Mouse (Mus musculus): Measurements from ENCODE around the gene Zfp687.

The Zfp687 gene

DNA sequence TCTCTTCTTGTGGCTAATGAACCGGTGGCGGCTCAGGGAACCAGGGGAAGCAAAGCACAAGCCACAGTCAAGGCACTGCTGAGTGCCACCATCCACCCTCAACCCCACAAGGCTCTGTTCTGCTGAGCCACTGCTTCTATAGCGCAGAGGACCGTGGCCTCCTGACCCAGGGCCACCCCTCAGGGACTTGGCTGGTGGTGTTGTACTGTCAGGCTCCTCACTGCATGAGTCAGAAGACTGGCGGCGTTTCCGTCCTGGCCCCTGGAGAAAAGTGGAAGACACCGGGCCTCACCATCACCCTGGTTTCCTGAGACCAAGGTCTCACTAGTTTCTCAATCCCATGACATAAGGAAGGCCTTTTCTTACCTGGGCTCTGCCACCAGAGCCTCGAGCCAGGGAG, 7.5 kb downstream of the Zfp687 start:
- no peaks in the 10 kb centered on the region for H3K27me3 ChIP-seq (ENCODE audit: control insufficient read depth, insufficient read depth, low read length, poor library complexity, severe bottlenecking)
- peaks cover 16% of the 10 kb centered on the region for H3K36me3 ChIP-seq (ENCODE audit: control insufficient read depth, insufficient read depth, low read length, poor library complexity, severe bottlenecking)
- DNase-seq (ENCODE audit: low read depth, low spot score) = no peak

DNA sequence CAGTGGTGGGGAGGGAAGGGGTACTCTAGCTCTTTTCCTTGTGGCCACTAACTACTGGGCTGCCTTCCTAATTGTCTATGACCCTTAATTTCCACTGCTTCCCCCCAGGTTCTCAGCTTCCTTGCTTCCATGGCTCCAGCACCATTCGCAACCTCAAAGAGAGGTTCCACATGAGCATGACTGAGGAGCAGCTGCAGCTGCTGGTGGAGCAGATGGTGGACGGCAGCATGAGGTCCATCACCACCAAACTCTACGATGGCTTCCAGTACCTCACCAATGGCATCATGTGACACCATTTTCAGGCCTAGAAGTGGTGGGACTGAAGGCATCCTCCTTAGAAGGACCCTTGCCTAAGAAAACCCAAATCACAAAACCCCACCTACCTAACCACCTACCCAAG, 9.6 kb downstream of the Zfp687 start:
- no peak for DNase-seq (ENCODE audit: low read depth, low spot score)
- Histone ChIP-seq H3K36me3 (ENCODE audit: control insufficient read depth, insufficient read depth, low read length, poor library complexity, severe bottlenecking) (peaks cover 22% of the 10 kb centered on the region), H3K27me3 (ENCODE audit: control insufficient read depth, insufficient read depth, low read length, poor library complexity, severe bottlenecking) (no peaks in the 10 kb centered on the region)

DNA sequence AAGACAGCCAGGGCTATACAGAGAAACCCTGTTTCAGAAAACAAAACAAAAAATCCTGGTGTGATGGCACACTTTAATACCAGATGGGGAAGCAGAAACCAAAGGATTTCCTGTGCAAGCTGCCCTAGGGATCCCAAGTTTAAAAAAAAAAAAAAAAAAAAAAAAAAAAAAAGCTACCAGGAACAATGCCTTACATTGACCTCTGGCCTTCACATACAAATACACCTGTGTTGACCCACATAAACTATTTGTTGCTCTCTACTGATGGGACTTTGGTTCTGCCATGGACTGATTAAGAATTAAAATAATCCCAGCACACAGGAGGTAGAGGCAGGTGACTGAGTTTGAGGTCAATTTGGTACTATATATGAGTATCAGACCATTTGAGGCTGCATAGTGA, 12.0 kb downstream of the Zfp687 start:
- DNase-seq (ENCODE audit: low read depth, low spot score) = no peak
- H3K27me3 ChIP-seq (ENCODE audit: control insufficient read depth, insufficient read depth, low read length, poor library complexity, severe bottlenecking) = no peaks in the 10 kb centered on the region
- H3K36me3 ChIP-seq (ENCODE audit: control insufficient read depth, insufficient read depth, low read length, poor library complexity, severe bottlenecking) = peaks cover 28% of the 10 kb centered on the region

DNA sequence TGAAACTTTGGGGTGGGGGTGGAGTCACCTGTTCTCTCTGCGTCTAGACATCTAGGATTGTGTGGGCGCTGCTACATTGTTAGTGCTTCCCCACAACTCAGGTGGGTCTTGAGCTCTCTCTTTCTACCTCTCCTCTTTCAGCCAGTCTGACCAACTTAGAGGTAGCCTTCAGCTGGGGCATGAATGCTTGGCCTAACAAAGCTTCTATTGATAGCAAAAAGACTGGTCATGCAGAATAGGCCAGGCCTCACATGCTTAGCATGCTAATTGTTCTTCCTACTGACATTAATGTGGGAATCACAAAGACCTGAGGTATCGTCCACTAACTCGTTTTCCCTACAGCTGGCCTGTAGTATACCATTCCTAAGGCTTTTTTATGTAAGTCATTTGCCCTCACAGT, 12.7 kb downstream of the Zfp687 start:
- no peak for DNase-seq (ENCODE audit: low read depth, low spot score)
- peaks cover 26% of the 10 kb centered on the region for H3K36me3 ChIP-seq (ENCODE audit: control insufficient read depth, insufficient read depth, low read length, poor library complexity, severe bottlenecking)

DNA sequence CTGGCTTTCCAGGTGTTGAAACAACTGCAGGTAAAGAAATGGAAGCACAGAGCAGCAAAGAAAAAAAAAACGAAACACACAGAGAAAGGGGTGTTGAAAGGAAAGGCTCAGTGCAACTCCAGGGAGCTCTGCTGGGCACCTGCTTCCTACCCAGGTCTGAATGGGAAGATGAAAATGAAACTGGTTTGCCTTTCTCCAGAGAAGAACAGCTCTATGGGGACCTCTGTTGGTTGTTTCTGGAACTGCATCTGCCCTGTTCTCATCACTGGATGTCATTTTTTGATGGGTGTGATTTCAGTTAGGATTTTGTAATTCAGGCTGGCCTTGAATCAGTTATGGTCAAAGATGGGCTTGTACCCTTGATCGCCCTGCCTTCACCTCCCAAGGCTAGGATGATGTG, 18.3 kb downstream of the Zfp687 start:
- Histone ChIP-seq H3K36me3 (ENCODE audit: control insufficient read depth, insufficient read depth, low read length, poor library complexity, severe bottlenecking) (peaks cover 26% of the 10 kb centered on the region), H3K27me3 (ENCODE audit: control insufficient read depth, insufficient read depth, low read length, poor library complexity, severe bottlenecking) (no peaks in the 10 kb centered on the region)
- peak; percentile 91 for DNase-seq (ENCODE audit: low read depth, low spot score)

More for the DNA sequence above, 12.7 kb downstream of the Zfp687 start:
- H3K27me3 ChIP-seq (ENCODE audit: control insufficient read depth, insufficient read depth, low read length, poor library complexity, severe bottlenecking) = no peaks in the 10 kb centered on the region

DNA sequence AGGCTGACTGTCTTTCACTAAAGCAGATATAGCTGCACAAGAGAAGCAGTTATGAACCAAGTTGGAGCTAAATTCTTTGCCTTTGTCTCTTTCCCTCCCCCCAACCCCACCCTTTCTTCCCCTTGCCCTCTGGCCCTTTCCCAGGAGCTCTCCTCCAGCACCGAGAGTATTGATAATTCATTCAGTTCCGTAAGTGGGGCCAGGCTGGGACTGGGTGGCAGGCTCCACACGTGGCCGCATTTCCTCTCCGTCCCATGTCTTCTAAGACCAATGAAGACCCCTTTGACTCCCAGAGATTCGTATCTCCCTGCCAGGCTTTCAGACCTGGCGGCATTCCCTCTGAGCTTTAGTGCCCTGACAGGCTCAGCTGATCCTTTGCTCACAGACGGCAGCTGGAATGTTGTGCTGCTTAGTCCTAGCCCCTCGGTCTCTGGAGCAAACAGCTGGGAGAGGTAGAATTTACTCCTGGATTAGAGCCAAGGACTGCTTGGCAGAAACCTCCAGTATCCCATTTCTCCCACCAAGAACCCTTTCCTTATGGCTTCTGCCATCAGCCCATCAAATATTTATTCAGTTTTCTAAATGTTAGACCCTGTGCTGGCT, 26.0 kb downstream of the Zfp687 start:
- DNase-seq (ENCODE audit: low read depth, low spot score) = no peak
- Histone ChIP-seq H3K27me3 (ENCODE audit: control insufficient read depth, insufficient read depth, low read length, poor library complexity, severe bottlenecking) (no peaks in the 10 kb centered on the region), H3K36me3 (ENCODE audit: control insufficient read depth, insufficient read depth, low read length, poor library complexity, severe bottlenecking) (peaks cover 16% of the 10 kb centered on the region)

DNA sequence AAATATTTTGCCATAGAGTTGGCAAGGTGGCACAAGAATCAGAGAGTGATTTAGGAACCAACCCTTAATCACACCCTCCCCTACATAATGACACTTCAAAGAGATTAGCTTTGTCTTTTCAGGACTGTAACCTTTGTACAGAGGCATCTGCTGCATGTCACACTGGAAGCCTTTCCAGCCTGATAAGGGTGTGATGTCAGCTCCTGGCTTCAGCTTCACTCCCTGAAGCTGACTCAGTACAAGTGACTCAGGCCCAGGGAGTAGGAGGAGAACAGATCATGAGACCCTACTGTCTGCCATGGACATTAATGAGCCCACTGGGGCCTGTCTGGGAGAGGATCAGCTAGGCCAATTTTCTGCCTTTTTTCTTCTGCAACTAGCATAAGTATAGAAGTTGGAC, 27.7 kb downstream of the Zfp687 start:
- Histone ChIP-seq H3K36me3 (ENCODE audit: control insufficient read depth, insufficient read depth, low read length, poor library complexity, severe bottlenecking) (peaks cover 14% of the 10 kb centered on the region; the same call in 1 of the 2 replicates), H3K27me3 (ENCODE audit: control insufficient read depth, insufficient read depth, low read length, poor library complexity, severe bottlenecking) (no peaks in the 10 kb centered on the region)
- DNase-seq (ENCODE audit: low read depth, low spot score) = no peak

DNA sequence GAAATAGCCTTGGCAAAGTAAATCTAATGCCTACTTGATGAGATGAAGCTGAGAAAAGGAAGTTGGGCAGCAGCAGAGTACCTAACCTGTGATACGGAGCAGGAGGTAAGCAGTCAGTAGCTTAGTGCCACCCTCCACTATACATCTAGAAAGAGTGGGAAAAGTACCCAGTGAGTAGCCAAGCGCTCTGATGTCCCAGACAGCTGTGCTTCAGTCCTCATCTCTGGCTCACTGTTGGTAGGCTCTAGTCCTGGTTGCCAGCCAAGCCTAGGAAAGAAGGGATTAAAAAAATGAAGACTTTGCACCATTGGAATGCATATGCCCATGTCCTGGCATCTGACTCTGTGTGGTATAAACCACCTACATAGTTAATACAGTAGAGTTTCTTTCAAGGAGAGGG, 29.7 kb downstream of the Zfp687 start:
- Histone ChIP-seq H3K27me3 (ENCODE audit: control insufficient read depth, insufficient read depth, low read length, poor library complexity, severe bottlenecking) (no peaks in the 10 kb centered on the region), H3K36me3 (ENCODE audit: control insufficient read depth, insufficient read depth, low read length, poor library complexity, severe bottlenecking) (peaks cover 14% of the 10 kb centered on the region; the same call in 1 of the 2 replicates)
- no peak for DNase-seq (ENCODE audit: low read depth, low spot score)

DNA sequence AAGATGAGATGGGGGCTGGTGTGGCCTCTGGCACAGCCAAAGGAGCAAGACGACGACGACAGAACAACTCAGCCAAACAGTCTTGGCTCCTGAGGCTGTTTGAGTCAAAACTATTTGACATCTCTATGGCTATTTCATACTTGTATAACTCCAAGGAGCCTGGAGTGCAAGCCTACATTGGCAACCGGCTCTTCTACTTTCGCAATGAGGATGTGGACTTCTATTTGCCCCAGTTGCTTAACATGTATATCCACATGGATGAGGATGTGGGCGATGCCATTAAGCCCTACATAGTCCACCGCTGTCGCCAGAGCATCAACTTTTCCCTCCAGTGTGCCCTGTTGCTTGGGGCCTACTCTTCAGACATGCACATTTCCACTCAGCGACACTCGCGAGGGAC, 30.9 kb downstream of the Zfp687 start:
- Histone ChIP-seq H3K27me3 (ENCODE audit: control insufficient read depth, insufficient read depth, low read length, poor library complexity, severe bottlenecking) (no peaks in the 10 kb centered on the region), H3K36me3 (ENCODE audit: control insufficient read depth, insufficient read depth, low read length, poor library complexity, severe bottlenecking) (peaks cover 10% of the 10 kb centered on the region; the same call in 1 of the 2 replicates)
- DNase-seq (ENCODE audit: low read depth, low spot score) = no peak

DNA sequence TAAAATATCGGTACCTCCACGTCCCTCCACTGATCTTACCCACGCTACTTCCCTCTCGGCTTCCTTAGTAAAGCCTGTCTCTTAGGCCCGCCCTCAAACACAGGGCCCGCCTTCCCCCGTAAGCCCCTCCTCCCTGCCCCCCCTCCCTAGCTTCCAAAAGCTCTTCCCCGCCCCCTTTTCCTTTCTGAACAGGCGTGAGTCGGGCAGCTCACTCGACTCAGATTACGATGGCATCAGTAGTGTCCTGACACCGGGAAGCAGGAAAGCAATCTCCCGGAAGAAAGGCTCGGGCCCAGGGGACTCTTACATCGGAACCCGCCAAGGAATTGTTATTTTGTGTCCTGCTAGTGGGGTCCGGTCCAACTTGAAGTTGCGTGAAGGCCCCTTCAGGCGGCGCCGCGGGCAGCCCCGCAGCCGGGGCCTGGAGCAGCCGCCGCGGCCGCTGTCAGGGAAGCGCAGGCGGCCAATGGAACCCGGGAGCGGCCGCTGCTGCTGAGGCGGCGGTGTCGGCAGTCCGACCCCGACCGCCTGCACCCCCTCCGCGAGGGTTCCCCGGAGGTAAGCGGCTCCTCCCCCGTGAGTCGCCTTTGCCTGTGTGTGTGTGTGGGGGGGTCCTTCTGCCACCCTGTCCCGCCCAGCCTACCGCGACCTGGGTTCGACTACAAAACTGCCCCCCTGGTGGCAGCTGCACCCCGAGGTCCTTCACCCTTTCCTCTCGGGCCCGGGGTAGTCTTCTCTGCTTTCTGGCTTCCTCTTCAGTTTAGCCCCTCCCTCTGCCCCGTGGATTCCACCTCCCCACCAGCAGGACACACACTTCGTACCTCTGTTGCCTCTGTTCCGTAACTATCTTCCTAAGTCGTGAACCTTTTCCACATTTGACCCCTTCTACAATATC, 40.5 kb downstream of the Zfp687 start, which contains the start of gene Pi4kb:
Gene Pi4kb (plus strand): TSS at position 204 of the 895 bp plus-strand sequence.
- peak; percentile 95 for DNase-seq (ENCODE audit: low read depth, low spot score)
- no peaks in the 10 kb centered on the region for H3K36me3 ChIP-seq (ENCODE audit: control insufficient read depth, insufficient read depth, low read length, poor library complexity, severe bottlenecking)

DNA sequence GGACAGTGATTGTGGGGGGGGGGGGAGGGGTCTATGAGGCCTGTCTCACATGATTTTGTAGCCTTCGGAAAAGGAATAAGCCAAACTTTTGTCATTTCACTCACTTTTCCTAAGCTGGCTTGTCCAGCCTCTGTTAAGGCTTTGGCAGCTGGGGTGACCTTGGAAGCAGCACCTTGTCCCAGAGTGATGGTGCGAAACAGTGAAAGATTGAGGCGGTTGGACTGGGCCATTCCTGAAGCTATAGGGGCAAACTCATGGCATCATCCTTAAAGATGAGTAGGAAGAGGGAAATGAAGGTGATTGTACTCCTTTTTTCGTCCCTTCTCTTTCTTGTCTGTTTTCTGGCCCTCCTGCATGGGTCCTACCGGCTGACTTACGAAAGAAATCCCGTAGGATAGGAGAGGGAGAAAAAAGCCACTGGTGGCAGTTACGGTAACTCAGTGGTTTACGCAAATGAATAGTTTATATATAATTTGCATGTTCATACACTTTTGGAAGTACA, 41.2 kb downstream of the Zfp687 start:
- no peaks in the 10 kb centered on the region for H3K36me3 ChIP-seq (ENCODE audit: control insufficient read depth, insufficient read depth, low read length, poor library complexity, severe bottlenecking)
- no peaks in the 10 kb centered on the region for H3K27me3 ChIP-seq (ENCODE audit: control insufficient read depth, insufficient read depth, low read length, poor library complexity, severe bottlenecking)
- DNase-seq (ENCODE audit: low read depth, low spot score) = no peak

More for the DNA sequence above, 40.5 kb downstream of the Zfp687 start, which contains the start of gene Pi4kb:
- no peaks in the 10 kb centered on the region for H3K27me3 ChIP-seq (ENCODE audit: control insufficient read depth, insufficient read depth, low read length, poor library complexity, severe bottlenecking)

DNA sequence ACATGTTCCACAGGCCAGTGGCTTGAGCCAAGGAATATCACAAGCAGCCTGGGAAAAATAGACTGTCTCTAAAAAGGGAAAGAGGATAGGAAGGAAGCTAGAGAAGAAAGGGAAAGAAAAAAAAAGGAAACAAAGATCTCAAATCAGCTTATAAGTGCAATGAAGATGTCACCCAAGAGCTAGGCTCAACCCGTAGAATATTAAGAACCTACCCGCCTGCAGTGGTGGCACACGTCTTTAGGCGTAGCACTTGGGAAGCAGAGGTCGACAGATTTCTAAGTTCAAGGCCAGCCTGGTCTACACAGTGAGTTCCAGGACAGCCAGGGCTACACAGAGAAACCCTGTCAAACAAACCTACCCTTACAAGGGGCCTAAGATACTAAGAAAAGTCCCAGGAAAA, 41.6 kb downstream of the Zfp687 start:
- no peaks in the 10 kb centered on the region for H3K36me3 ChIP-seq (ENCODE audit: control insufficient read depth, insufficient read depth, low read length, poor library complexity, severe bottlenecking)
- DNase-seq (ENCODE audit: low read depth, low spot score) = no peak
- H3K27me3 ChIP-seq (ENCODE audit: control insufficient read depth, insufficient read depth, low read length, poor library complexity, severe bottlenecking) = no peaks in the 10 kb centered on the region

DNA sequence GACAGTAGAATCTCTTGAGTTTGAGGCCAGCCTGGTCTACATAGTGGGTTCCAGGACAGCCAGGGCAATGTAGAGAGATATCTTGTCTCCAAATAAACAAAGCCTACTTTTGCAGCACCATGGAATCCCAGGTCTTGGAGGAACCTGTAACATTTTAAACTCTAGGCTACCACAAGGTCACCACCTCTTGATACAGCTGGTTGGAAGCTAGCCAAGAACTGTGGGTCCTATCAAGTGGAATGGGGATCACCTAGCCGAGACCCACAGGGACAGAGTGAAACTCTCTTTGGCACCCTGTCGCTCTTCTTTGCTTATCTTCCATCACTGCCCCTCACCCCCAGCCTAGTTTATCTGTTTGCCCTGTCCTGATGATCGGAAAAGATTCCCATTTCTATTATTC, 42.7 kb downstream of the Zfp687 start:
- H3K36me3 ChIP-seq (ENCODE audit: control insufficient read depth, insufficient read depth, low read length, poor library complexity, severe bottlenecking) = no peaks in the 10 kb centered on the region
- DNase-seq (ENCODE audit: low read depth, low spot score) = no peak
- no peaks in the 10 kb centered on the region for H3K27me3 ChIP-seq (ENCODE audit: control insufficient read depth, insufficient read depth, low read length, poor library complexity, severe bottlenecking)

DNA sequence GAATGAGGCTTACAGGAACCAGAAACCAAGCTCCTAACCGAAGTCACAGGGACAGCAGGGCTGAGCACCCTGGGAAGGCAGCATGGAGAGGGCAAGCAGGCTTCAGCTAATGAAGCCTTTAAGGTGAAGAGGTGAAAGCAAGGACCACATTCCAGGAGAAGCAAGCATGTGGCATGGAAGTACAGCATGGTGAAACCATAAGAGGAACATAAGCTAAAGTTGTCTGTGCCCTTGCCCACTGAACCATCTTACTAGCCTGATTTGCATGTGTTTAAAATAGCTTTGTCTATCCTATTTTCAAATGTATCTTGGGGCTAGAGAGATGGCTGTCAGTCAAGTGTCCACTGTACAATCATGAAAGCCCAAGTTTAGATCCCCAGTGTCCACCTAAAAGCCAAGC, 49.4 kb downstream of the Zfp687 start:
- Histone ChIP-seq H3K36me3 (ENCODE audit: control insufficient read depth, insufficient read depth, low read length, poor library complexity, severe bottlenecking) (no peaks in the 10 kb centered on the region; the same call in 1 of the 2 replicates), H3K27me3 (ENCODE audit: control insufficient read depth, insufficient read depth, low read length, poor library complexity, severe bottlenecking) (no peaks in the 10 kb centered on the region)
- peak; percentile 62 for DNase-seq (ENCODE audit: low read depth, low spot score)

DNA sequence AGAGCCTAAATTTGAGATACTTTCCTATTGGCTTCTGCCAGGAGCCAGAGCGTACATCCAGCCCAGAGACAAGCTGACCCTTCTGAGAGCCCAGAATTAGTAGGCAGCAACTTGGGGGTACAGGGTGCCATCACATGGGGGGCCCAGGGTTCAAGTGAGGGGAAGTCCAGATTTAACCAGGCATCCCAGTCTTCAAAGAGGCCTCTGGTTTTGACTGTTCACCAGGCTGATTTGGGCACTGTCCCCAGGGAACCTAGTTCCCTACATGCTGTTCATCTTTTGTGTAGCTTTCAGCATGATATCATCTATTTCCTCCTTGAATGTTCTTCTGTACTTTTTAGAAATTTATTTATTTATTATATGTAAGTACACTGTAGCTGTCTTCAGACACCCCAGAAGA, 50.3 kb downstream of the Zfp687 start:
- peaks cover 2% of the 10 kb centered on the region; the same call in 1 of the 2 replicates for H3K36me3 ChIP-seq (ENCODE audit: control insufficient read depth, insufficient read depth, low read length, poor library complexity, severe bottlenecking)
- H3K27me3 ChIP-seq (ENCODE audit: control insufficient read depth, insufficient read depth, low read length, poor library complexity, severe bottlenecking) = no peaks in the 10 kb centered on the region
- DNase-seq (ENCODE audit: low read depth, low spot score) = peak; percentile 61
